Mouse (Mus musculus) erythroblast, embryonic 14.5 days (primary cell): ENCODE measurements around the gene Slc36a3.

Experiments
- GATA1 ChIP-seq: IDR thresholded peaks from 2 replicates; pipeline ENCODE4 v1.6.1; 2012; ENCODE audit warnings: low read length, inconsistent platforms, mixed read lengths
- TAL1 ChIP-seq: IDR thresholded peaks from 3 replicates; pipeline ENCODE4 v1.6.1; 2012; ENCODE audit warnings: low read length, inconsistent platforms, mixed read lengths

DNA sequence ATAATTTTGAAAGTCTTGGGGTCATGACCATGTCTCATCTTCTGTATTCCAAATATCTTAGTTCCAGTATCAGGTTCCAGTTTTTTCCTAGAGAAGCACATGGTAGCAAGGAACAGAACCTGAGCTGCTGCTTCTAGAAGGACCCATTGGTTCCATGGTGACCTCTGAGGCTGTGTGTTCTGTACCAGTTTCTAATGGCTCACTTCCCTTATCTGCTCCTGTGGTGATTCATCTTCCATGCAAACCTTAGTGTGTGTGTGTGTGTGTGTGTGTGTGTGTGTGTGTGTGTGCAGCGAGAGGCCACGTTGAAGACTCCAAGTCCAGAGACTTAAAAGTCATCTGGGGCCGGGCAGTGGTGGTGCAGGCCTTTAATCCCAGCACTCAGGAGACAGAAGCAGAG is 35.5 kb downstream of the Slc36a3 start:
- TF ChIP-seq GATA1 (no peak), TAL1 (no peak)
